Mouse (Mus musculus) frontal cortex, adult 2 months (tissue): ENCODE results near the gene Depdc5. TPM values are rescaled to one million over a fixed set of nuclear protein-coding genes. Genes with fewer than 3 reads are reported as not detected.

ENCODE experiments used
- DNase-seq, 2 experiments: peaks; one replicate each; pipeline ENCODE4 v3.0.0; 2022; ENCODE audit warnings: low spot score in 1 of 2; ENCODE audit errors: extremely low spot score in 1 of 2
- polyA plus RNA-seq: library from polyadenylated mRNA; depleted of rRNA; stranded (reverse); fragments of >200 nt; gene quantifications from 2 replicates; pipeline ENCODE4 v1.2.3, GENCODE M21; 2012

Depdc5 gene
- polyA plus RNA-seq, 1 experiment: 48.9 TPM

DNA sequence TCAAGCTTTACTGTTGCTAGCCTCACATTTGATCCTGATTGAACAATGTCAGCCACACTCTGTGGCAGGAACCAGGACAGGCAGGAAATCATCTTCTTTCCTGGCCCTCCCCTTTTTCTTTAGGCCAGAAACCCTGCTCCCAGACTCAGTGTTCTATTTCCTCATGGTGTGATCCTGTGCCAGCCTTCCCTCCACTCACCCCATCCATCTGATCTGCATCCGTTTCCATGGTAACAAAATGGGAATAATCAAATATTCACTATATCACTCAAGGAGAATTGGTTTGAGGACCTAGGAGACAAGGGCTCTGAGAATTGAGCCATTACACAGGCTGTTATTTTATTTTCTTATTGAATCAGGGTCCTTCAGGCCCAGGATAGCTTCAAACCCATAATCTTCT, 133.1 kb downstream of the Depdc5 start:
- no peak for DNase-seq

DNA sequence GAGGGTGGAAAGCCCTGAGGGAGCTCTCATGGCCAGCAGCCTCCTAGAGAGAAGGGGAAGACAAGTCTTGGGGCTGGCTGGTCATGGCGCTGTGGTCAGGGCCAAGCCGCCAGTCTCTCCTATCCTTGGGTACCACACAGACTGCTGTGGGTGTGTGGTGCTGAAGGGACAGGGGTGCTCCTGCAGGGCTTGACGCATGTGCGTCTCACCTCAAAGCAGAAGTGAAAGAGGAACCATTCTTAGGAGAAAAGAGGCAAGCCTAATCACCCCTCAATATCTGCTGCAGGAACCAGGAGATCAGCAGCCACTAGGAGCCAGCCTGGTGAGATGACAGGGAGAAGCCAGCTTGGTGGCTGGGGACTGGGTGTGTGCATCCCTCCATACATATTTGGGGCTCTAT, 134.2 kb downstream of the Depdc5 start:
- no peak for DNase-seq

DNA sequence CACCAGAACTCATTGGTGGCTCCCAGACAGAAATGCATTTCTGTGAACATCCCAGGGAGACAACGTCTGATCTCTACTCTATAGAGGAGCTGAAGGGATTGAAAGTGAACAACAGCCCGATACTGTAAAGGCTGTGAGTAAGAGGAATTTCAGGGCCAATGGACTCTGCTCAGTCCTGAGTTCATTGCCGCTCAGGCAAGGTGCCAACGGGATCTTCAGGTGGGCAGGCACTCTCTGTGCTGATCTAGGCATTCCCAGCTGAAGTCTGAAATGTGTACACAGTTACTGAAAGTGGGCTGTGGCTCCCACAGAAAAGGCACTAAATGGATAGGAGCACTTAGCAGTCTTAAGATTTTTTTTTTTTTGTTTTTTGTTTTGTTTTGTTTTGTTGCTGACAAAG, 135.3 kb downstream of the Depdc5 start:
- no peak for DNase-seq

DNA sequence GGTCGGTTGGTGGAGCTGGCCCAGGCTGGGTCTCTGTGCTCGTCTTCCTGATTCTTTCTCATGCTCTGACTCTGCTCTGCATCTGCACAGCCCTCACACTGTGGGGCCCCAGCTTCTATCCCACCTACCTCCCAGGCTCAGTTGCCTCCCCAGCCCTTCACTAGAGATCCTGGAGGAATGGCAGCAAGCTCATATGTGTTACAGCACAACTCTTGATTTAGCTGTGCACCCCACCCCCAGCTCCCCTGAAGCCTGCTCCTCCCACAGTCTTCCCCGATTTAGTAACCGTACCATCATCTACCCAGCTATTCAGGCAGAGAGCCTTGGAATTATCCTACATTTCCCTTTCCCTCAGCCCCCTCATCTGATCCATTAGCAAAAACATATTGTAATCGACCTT, 137.6 kb downstream of the Depdc5 start:
- peak; percentile 89 to 91 for DNase-seq

DNA sequence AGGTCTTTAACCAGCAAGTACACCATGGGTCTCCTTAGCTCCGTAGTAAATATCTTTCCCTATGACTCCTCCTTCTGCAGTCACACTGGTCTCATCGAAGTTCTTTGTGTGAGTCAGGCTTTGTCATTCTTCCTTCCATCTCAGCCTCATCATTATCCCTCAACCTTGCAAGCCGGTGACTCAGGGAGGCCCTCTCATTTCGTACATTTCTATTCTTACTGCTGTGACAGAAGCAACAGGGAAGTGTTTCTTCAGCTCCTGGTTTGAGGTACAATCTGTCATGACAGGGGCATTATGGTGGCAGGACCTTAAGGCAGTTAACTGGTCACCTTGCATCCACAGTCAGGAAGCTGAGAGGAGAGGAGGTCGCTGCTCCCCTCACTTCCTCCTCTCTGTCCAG, 139.3 kb downstream of the Depdc5 start:
- no peak for DNase-seq

DNA sequence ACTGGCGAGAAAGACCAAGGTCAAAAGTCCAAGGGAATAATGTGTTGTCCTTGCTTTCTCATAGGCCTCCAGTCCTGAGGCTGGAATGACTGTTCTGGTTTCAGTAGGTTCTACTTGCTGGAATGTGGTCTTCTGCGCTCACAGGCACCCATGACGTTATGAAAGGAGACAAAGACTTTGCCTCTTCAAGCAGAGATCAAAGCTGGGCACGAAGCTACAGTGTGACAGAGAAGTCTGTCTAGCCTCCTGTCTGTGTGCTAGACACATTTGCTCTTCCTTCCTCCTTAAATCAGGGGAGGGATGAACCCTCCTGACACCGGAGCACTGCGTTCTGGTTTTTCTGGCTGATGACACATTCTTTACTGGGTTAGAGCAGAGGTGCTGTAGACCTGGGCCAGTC, 140.0 kb downstream of the Depdc5 start:
- DNase-seq: no peak

DNA sequence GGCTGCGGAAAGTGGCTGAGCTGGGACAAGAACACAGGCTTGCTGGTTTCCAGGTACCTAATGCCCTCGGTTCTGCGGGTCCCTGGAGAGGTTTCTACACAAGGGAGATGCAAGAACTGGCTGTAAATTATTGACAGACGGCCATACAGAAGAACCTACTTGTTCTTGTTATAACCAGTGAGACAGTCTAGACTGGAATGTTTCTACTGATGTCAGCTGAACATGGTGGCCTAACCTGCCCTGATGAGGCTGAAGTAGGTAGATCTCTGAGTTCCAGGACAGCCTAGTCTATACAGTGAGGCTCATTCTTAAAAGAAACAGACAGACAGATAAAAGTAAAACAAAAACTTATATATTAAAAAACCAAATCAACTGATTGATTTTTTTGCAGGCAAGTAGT, 140.6 kb downstream of the Depdc5 start:
- no peak for DNase-seq

DNA sequence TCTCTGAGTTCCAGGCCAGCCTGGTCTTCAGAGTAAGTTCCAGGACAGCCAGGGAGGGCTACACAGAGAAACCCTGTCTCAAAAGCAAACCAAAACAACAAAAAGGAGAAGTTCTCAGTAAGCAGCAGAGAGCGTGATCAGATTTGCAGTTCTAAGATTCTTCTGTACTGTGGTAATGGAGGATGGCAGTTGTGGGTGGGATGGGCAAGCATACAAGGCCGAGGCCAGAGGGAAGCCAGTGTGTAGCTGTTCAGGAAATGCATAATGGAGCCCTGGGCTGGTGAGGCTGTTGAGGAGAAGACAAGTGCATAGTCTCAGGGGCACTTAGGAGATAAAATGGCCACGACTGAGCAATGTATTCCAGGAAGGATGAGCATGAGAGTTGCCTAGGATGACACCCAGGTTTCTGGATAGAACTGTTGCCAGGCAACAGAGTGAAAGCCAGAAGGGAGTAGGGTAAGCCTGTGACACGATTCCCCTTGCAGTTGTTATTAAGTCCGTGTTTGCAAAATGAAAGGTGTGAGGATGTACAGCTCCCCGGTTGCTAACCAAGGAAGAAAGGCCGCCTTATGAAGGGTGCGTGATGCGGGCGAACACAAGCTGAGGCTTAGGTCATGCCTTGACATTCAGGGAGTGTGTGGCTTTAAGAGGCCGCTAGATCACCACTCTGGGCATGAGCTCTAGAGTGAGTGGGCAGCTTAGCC, 142.1 kb downstream of the Depdc5 start:
- DNase-seq: peak; percentile 65 to 78

DNA sequence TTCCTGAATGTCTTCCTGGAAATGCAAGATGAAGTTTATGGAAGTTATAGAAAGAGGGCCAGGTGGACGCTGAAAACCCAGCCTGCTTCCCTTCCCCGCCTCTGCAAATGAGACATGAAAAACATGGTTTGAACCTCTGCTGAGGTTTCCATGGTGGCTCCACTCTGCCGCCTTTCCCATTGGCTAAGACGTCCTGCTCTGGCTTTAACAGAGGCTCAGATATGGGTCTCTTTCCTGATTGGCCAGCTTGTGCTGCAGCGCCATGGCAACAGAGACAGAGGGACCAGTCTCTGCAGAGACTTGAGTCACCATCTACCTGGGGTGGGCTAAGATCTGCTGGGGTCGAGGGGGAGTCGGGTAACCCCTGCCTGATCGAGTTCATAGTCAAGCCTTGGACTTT, 143.2 kb downstream of the Depdc5 start:
- peak; percentile 86 to 87 for DNase-seq

DNA sequence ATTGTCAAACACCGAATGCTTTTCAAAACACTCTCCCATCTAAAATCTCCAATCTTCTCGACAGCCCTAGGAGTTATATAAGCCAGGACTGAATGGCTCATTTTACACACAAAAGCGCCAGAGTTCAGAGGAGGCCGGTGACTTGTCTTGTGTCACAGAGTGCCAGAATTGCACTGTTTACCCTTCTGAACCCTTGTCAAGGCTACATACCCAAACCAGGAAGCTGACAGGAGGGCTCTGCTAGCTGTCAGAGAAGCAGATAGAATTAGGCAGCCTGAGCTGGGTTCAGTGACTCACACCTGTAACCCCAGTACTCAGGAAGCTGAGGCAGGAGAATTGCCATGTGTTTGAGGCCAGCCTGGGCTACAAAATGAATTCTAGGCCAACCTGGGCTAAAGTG, 143.9 kb downstream of the Depdc5 start:
- no peak for DNase-seq

DNA sequence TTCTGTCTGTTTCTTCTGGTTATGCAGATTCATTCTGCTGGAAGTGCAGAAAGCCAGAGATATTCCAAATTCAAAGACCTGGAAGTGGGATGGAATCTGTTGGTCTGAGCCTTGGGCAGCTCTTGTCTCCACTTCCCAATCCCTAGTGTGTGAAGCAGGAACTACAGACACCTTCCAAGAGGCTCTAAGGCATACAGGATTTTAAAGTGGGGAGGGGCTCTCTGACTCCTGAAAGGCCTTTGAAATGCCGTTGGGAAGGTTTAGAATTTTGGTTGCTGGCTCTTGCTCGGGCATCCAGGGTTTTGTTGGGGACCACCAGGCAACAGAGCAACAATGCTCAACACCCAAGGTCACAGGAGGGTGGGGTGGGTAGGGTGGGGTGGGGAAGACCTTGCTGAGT, 145.8 kb downstream of the Depdc5 start:
- DNase-seq: no peak

DNA sequence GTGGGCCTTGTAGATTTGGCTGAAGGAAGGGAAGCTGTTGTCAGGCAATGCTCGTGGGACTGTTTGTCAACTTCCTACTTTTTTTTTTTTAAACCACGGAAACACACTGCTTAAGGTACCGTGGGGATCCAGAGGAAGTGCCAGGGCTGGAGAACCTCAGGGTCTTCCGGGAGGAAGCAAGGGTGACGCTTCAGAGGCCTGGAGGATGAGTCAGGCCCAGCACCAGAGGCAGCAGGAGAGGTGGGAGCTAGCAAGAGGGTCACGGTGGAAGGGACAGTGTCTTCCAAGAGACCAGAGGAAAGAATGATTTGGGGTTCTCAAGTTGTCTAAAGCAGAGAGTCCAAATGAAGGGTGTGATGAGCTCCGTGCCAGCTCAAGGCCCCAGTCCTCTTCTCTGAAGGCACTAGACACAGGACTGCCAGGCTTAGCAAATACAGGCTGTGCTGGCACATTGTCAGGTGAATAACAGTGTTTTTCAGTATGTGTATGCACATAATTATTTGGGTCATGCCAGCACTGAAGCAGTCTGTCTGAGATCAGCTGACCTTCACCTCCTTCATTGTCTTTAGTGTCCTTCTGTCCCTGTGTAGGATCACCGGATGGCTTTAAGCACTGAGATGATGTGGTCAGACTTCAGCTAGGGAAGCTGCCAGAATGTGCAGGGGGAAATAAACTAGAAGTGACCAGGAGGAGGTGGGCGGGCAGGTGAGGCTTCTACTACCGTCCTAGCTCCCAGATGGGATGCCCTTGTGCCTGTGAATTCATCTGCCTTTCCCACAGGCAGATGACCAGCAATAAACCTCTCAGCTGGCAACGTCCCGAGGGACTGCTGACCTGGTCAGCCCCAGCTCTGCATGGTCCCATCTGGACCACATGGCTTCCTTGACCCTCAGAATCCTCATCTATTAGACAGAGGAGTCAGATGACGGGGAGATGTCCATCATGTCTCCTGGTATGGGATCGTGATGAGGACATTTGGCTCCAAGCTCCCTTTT, 146.6 kb downstream of the Depdc5 start:
- no peak for DNase-seq

DNA sequence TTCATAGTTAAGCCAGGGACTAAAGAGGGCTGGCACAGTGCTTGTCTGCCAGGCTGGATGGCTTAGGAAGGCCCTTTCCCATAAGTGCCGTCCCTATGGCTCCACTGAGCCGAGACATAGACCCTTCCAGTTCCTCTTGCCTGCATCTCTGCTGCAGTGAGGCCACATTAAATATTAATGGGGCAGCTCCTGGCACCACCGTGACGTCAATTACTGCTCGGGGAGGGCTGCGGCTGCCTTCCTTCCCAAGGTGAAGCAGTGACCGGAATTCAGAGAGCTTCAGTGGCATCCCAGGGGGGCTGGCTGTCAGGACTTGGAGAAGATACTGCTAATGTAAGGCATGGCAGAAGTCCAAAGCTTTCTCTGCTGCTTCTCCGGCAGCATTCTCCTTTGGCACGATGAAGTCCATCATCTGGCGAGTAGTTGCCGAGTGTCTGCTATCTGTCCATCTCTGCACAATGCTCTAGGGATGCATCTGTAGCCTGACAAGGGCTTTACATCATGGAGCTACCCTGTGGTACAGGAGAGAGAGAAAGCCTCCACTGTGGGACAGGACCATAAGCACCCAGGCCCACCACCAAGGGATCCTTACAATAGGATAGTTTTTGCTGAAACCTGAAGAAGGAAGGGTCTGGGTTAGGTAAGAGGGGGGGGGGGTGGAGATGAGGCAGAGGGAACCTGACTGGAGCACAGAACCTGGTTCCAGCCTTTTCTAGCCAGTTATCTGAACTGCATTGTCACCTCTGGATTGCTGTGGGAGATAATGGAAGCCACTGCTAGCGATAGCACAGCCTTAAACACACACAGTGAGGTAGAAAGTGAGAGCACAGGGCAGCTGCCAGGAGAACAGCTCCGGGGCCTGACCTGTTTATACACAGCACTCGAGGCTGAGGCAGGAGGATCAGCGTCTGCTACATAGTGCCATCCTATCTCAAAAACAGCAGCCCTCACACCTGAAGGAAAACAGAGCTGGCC, 147.9 kb downstream of the Depdc5 start:
- DNase-seq: no peak

DNA sequence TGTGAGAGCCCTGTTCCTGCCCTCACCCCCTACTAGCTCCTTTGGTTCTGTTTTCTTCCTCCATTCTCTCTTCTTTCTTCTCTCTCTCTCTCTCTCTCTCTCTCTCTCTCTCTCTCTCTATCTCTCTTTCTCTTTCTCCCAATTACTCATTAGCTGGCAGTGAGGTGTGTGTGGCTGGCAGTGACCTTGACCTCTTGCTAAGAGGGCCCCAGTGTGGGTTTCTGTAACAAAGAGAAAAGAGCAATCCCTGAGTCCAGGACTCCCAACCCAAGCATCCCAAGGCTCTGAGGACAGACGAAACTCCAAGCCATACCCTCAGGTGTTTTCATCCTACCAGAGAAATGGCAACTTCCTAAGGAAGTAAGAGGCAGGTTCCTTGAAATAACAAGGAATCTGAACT, 150.6 kb downstream of the Depdc5 start:
- no peak for DNase-seq

DNA sequence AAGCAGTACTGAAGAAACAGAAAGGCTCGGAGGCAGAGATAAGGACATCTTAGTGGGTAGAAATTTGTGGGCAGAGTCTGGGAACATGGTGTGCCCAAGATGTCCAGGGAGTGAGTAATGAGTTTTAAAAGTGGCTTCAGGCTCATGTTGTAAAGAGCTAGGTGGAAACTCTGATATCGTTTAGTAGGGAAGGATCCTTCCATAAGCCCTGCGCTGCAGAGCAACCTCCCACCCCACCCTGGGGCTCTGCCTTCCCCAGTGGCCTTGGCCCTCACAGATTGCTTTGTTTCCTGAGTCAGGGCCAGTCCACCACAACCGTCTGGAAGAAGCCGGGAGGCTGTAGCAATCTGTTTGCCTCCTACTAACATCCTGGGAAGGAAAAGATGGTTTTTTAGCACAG, 152.1 kb downstream of the Depdc5 start:
- no peak for DNase-seq

DNA sequence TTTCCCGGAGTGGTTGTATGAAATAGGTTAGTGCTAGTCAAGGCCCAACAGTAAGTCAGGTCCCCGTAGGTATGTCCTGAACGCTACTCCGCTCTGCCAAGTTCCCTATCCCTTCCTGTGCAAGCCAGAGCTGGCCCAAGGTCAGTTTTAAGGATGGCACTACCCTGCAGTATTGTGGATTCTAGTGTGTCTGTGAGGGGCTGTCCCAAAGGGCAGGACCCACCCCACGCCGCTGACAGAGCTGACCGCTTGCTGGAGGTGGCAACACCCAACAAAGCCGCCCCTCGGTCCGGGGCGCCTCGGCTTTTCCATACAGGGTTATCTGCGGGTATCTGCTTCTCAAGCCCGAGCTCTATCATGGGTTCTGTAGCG, 154.7 kb downstream of the Depdc5 start:
- DNase-seq: no peak

DNA sequence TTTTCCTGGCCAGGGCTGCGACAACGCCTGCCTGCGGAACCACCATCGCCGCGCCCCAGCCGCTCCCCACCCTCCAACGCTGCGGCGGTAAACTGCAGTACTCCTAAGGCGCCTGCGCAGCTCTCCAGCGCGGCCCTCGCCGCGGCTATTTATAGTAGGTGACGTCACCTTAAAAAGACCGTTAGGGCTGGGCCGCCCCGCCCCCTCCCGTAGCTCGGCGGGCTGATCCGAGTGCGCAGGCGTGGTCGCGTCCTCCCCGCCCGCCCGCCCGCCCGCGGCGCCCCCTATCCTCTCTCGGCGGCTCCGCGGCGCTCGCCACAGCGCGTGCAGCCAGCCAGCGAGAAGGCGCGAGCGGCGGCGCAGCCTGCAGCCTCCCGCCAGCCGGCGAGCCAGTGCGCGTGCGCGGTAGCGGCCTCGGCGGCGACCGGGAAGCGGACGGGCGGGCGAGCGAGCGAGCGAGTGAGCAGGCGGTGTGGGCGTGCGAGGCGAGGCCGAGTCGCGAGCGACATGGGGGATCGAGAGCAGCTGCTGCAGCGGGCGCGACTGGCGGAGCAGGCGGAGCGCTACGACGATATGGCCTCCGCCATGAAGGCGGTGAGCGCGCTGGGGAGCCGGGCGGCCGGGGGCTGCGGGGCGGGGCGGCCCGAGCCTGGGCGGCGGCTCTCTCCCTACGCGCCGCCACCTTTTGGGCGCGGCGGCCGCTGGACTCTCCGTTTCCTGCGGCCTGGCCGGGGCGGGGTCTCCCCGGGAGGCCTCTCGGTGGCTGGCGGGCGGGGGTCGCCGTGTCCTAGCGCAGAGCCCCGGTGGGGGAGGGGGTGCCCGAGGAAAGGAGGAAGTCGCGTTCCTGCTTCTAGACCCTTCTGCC, 155.3 kb downstream of the Depdc5 start, which contains the start of gene Ywhah:
Gene Ywhah, plus strand, starts transcription at position 256 of the 865 bp plus-strand sequence.
- DNase-seq: peak; percentile 94 to 99

DNA sequence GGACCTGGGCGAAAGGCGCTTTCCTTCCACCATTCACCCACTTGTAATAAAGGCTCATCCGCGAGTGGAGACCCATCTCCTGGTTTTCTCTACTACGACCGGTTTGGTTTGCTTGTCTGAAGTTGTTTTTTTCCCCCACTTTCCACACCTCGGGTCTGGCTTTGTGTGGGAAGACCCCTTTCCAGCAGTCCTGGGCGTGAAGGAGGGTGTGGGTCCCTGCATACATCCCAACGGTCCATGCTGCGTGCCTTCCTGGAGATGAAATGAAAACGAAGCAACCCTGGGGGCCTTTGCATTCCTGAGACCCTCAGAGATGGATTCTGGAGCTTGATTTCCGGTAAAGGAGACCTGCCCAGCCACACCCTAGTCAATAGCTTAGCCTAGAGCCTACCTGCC, 155.9 kb downstream of the Depdc5 start:
- DNase-seq: no peak

DNA sequence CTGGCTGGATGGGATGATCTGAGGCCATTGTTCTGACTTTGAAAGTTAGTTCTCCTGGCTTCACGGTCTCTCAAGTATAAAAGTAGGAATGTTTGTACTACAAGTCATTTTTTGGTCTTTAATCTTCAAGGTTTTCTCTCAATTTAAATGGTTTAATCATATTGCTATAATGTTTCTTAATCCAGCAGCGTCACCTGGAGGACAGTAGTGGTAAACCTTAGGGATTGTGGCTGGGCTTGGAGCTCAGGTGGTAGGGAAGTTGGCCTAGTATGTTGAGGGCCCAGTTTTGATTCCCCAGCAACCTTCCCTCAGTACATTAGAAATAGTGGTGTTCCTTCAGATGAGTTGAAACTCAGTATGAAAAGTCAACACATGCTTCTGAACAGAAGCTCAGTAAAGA, 158.1 kb downstream of the Depdc5 start:
- DNase-seq: peak in 1 of 2 experiments; percentile 77

DNA sequence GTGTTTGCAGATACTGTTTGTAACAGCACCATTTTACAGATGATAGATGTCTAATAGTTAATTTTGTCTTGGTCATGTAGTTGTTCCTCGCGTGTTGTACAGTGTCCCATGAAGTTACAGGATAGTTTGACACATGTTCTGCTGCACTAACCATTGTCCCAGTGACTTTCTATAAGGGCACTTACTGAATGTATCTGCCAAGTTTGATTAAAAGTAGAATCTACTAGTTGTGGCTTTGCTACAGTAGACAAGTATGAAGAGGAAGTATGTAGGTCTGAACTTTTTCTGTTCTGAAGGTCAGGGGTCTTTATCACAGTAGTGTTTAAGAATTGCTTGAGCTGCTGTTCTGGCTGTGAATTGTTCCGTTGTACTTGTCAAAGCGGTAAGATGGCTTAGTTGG, 159.8 kb downstream of the Depdc5 start:
- no peak for DNase-seq
